Mouse (Mus musculus): ENCODE data around the gene Zbtb20. TPM values are rescaled to one million over a fixed set of nuclear protein-coding genes. Genes with fewer than 3 reads are reported as not detected.

Zbtb20 gene
- polyA plus RNA-seq, 1 experiment from 2014 or later = 32.5 TPM

DNA sequence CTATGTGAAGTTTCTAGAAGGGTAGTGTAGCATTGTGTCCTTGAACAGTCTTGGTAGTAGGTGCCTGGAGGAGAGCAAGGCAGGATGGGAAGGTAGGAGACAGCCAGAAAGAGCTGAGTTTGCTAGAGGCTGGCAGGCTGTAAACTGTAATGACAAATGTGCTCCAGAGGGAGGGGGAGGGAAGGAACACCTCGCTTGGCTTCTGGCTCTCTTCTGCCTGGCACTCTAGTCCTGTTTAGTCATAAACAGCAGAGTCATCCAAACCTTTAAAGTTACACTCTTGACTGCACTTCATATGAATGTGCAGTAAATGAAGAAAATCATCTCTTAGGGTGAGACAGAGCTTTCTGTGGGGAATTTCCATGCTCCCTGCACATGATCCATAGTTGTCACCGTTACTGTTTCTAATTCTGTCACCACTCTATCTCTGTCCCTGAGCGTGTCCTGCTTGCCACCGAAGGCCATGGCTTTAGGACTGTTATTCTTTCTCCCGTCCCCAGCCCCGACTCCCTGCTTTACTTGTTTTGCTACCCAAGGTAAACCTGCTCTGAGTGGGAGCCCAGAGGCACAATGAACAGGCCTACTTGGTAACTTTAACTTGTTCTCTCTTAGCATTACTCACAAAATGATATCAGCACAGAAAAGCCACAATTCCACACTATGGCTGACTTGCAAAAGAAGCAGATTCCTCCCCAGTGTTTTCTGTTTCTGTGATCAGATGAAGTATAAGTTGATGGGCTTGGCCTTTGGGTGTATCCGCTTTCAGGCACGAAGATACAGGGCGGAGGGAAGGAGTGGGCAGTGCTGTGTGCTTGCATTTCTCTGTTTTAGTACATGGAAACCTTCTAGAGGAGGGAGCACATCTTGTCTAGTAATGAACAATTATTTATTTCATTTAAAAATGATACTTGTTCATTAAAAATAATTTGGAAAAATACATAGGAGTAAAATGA, 427.8 kb downstream of the Zbtb20 start:
- Histone ChIP-seq H3K36me3 (no peaks in the 10 kb centered on the region), H3K4me3 (0 out of 2 replicates have a peak overlapping the region, but pooled peaks have one; percentile 8), H3K27ac (peak overlapping the region; percentile 86), H3K4me1 (peaks cover 17% of the 10 kb centered on the region), H3K27me3 (ENCODE audit: insufficient read depth, poor library complexity, severe bottlenecking) (no peaks in the 10 kb centered on the region), H3K9me3 (no peaks in the 10 kb centered on the region)
- DNase-seq (ENCODE audit: low spot score) = peak; percentile 75
- 28% methylated on average over 9 of the region's 9 CpGs for whole genome bisulfite sequencing

DNA sequence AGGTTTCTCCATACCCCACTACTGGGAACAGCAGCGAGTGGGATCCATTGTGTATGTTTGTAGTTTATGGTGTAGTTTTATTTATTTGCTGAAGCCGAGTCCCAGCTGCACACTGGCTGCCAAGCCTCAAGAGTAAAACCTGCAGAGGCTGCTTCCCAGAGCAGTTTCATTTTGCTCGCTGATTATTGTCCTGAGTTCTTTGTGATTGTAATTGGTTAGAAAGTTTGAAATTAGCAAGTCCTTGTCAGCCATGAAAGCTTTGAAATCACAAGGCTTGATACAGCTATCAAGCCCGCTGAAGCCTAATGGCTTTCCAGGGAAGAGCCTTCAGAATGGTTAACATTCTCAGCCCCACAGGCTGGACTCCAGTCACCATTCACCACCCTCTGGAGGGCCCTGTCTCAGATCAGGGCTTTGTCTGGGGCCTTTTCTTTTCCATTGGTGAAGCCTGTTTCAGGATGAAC, 434.3 kb downstream of the Zbtb20 start:
- H3K4me3 ChIP-seq = no peak overlapping the region
- no peaks in the 10 kb centered on the region for H3K27me3 ChIP-seq (ENCODE audit: insufficient read depth, poor library complexity, severe bottlenecking)
- peak overlapping the region; percentile 57; the same call in 1 of the 2 replicates for H3K27ac ChIP-seq
- H3K4me1 ChIP-seq = 0 out of 2 replicates have a peak, but pooled peaks cover 5% of the 10 kb centered on the region
- H3K9me3 ChIP-seq = no peaks in the 10 kb centered on the region
- no peaks in the 10 kb centered on the region for H3K36me3 ChIP-seq
- WGBS = 54% methylated on average over 4 of the region's 4 CpGs
- DNase-seq (ENCODE audit: low spot score) = no peak

DNA sequence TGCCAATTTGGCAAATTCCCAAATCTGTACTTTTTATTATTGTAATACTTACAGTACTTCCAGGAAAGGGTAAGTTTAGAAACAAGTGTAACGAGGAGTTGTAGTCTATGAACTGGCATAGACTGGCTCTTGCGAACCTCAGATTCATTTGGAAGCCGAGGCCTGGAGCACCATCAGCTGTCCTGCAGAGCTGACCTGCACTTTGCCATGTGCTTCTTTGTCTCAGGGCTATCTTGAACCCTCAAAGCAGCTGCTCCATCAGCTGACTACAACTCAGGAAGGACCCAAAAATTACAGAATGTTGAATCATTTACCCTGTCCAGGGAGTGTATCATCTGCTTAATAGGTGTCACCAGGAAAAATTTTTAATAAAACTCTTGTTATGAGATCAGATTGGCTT, 448.3 kb downstream of the Zbtb20 start:
- H3K4me3 ChIP-seq = no peak overlapping the region
- no peaks in the 10 kb centered on the region for H3K27me3 ChIP-seq (ENCODE audit: insufficient read depth, poor library complexity, severe bottlenecking)
- no peak overlapping the region for H3K27ac ChIP-seq
- WGBS = 81% methylated on average over 3 of the region's 3 CpGs
- H3K36me3 ChIP-seq = no peaks in the 10 kb centered on the region
- no peaks in the 10 kb centered on the region for H3K9me3 ChIP-seq
- H3K4me1 ChIP-seq = no peaks in the 10 kb centered on the region
- DNase-seq (ENCODE audit: low spot score) = no peak

DNA sequence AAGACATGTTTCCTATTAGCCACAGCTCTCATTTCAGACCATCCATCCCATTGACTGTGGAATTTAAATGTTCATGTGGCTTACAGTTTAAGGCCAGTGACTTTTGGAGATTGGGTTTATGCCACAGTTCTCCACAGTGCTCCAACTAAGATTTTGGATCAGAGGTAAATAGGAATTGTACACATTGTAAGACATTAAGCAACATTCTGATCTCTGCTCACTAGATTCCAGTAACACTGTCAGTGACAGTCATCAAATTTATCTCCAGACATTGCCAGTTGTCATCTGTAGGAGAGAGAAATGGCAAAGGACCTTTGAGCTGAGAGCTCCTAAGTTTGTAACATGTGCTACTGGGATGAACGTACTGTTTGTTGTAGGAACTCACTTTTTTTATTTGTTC, 452.5 kb downstream of the Zbtb20 start:
- DNase-seq (ENCODE audit: low spot score) = no peak
- peaks cover 8% of the 10 kb centered on the region for H3K4me1 ChIP-seq
- no peak overlapping the region for H3K27ac ChIP-seq
- WGBS = 76% methylated on average over 1 of the region's 1 CpGs
- no peak overlapping the region for H3K4me3 ChIP-seq
- no peaks in the 10 kb centered on the region for H3K36me3 ChIP-seq
- H3K9me3 ChIP-seq = no peaks in the 10 kb centered on the region
- no peaks in the 10 kb centered on the region for H3K27me3 ChIP-seq (ENCODE audit: insufficient read depth, poor library complexity, severe bottlenecking)

DNA sequence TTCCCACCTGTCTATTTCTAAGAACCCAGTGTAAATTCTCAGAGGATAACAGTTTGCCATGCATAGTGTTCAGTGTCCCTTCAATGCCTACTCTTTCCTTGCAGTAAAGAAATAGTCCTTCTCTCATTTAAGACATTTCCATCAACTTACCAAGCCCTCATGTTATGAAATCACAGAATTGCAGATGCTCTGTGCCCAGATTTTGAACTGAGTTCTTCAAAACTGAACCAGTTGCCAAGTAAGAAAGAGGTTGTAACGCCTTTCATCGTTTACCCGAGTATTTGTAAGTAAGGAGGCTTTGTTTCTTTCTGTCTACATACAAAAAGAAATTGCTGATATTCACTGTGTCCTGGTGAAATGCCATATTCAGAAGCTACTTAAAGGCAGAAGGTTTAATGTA, 454.5 kb downstream of the Zbtb20 start:
- no peaks in the 10 kb centered on the region for H3K36me3 ChIP-seq
- H3K27ac ChIP-seq = no peak overlapping the region
- DNase-seq (ENCODE audit: low spot score) = no peak
- 93% methylated on average over 3 of the region's 3 CpGs for WGBS
- no peak overlapping the region for H3K4me3 ChIP-seq
- H3K4me1 ChIP-seq = peaks cover 14% of the 10 kb centered on the region
- H3K27me3 ChIP-seq (ENCODE audit: insufficient read depth, poor library complexity, severe bottlenecking) = no peaks in the 10 kb centered on the region
- no peaks in the 10 kb centered on the region for H3K9me3 ChIP-seq

DNA sequence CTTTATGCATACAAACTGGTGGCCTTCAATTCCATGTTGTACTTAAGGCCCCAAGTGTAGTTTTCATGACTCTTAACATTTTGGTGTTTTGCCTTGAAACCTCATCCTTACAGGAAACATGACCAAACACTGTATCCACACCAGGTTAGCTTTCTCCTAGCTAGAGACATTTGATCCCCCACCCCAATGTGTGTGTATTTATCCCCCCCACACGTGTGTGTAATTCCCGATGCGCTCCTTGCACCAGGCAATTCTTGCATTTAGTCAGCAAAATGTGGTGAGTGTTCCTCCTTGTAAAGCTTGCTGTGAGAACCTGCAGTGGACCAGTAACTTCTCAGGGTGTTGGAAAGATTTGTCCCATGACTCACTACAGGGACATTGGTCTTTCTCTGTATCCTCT, 455.8 kb downstream of the Zbtb20 start:
- H3K9me3 ChIP-seq = no peaks in the 10 kb centered on the region
- peaks cover 17% of the 10 kb centered on the region for H3K4me1 ChIP-seq
- DNase-seq (ENCODE audit: low spot score) = no peak
- no peaks in the 10 kb centered on the region for H3K36me3 ChIP-seq
- no peaks in the 10 kb centered on the region for H3K27me3 ChIP-seq (ENCODE audit: insufficient read depth, poor library complexity, severe bottlenecking)
- 88% methylated on average over 3 of the region's 3 CpGs for WGBS
- H3K27ac ChIP-seq = no peak overlapping the region
- H3K4me3 ChIP-seq = no peak overlapping the region

DNA sequence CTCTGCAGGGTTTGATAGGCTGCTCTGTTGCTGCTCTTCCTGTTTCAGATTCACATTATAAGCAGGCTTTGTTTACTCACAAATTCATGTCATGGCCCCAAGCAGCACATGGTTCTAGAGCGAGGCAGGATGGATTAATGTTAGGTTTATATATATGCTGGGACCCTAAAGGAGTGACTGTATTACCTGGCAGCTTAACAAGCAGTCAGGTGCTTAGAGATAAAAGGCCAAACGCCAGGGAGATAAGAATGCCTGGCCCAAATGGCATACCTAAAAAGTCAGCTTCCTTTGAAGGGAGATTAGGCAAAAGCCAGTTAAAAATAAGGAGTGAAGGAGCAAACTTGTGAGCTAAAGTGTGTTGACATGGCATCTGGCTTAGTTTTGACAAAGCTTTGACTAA, 457.1 kb downstream of the Zbtb20 start:
- Histone ChIP-seq H3K36me3 (no peaks in the 10 kb centered on the region), H3K9me3 (no peaks in the 10 kb centered on the region), H3K4me1 (peaks cover 17% of the 10 kb centered on the region), H3K27me3 (ENCODE audit: insufficient read depth, poor library complexity, severe bottlenecking) (no peaks in the 10 kb centered on the region), H3K4me3 (no peak overlapping the region), H3K27ac (0 out of 2 replicates have a peak overlapping the region, but pooled peaks have one; percentile 6)
- 27% methylated on average over 2 of the region's 2 CpGs for WGBS
- no peak for DNase-seq (ENCODE audit: low spot score)

DNA sequence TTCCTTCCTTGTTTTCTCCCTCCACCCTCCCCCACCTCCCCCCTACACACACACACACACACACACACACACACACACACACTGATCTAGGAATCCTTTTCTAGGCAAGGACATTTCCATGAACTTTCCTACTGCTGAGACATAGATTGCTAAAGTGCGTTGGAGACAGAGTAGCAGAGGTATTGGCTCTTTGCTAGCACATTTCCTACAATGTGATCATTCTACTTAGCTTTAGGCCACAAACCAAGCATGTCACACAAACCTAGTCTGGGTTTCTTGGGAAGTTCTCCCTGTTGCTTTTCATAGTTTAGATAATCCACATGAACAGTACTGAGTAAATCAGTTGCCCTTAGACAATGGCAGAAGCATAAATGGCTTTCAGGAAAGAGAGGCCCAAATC, 457.6 kb downstream of the Zbtb20 start:
- no peaks in the 10 kb centered on the region for H3K27me3 ChIP-seq (ENCODE audit: insufficient read depth, poor library complexity, severe bottlenecking)
- no peak overlapping the region for H3K4me3 ChIP-seq
- 0 out of 2 replicates have a peak overlapping the region, but pooled peaks have one; percentile 44 for H3K27ac ChIP-seq
- 57% methylated on average over 1 of the region's 1 CpGs for whole genome bisulfite sequencing
- H3K36me3 ChIP-seq = no peaks in the 10 kb centered on the region
- no peak for DNase-seq (ENCODE audit: low spot score)
- peaks cover 17% of the 10 kb centered on the region for H3K4me1 ChIP-seq
- no peaks in the 10 kb centered on the region for H3K9me3 ChIP-seq

DNA sequence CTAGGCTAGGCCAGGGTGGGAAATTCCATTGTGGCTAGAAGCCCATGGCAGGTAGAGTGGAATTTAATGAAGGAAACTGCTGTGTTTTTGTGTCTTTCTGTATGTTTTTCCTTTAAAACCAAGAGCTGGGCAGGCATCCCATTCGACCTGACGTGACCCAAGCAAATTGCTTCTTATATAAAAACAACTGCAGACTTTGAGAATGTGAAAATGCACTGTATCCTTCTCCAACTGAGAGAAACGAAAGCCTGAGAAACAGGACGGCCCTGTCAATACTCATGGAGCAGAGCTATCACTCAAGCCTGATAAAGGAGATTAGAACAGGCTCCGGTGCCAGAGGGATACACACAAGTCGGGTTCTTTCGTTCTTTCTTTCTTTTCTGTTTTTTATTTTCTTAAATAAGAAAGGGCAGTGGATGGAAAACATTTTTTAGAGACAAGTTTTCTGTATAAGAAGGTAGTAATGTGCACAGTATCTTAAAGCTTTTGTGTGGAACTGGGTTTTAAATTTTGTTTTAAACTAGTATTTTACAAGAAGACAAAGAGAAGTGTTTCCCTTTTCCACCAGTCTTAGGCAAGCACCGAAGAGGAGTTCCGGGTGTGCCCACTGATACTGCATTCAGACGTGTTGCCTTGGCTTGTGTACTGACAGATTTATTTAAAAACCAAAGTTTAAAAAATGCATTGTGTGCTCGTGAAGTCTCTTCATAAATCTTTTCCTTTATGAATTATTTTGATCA, 458.9 kb downstream of the Zbtb20 start:
- no peaks in the 10 kb centered on the region for H3K36me3 ChIP-seq
- 21% methylated on average over 11 of the region's 11 CpGs for WGBS
- peak overlapping the region; percentile 59; the same call in 1 of the 2 replicates for H3K27ac ChIP-seq
- peak overlapping the region; percentile 24; the same call in 1 of the 2 replicates for H3K4me3 ChIP-seq
- no peaks in the 10 kb centered on the region for H3K9me3 ChIP-seq
- H3K27me3 ChIP-seq (ENCODE audit: insufficient read depth, poor library complexity, severe bottlenecking) = no peaks in the 10 kb centered on the region
- H3K4me1 ChIP-seq = peaks cover 17% of the 10 kb centered on the region
- no peak for DNase-seq (ENCODE audit: low spot score)

DNA sequence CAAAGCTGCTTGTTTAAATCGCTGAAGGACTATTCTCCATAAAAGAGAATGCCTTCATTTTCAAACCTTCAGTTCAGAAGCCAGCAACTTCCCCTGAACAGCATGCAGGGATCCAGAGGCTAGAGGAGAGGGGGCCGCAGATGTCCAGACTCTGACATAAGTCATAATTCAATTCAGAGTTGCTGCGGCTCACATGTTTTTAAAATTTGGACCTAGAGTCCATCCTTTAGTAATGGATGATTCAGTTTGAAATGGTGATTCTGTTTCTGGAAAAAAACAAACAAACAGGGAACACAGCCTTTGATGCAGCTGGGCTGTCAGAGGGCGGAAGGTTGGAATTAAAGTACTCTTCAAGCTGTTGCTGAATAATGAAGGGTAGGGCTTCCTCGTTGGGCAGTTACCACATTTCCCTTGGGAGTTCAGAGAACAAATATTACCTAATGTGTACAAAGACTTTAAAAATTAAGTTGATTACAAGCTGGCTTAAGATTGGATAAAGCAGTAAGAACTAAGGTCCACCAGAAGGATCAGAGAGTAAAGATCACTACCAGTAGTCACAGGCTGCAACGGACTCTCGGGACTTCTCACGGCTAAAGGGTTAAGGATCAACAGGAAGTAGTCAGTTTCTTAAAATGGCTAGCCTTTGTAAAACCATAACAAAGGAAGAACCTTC, 459.6 kb downstream of the Zbtb20 start:
- Histone ChIP-seq H3K9me3 (no peaks in the 10 kb centered on the region), H3K36me3 (no peaks in the 10 kb centered on the region), H3K4me1 (peaks cover 17% of the 10 kb centered on the region), H3K4me3 (no peak overlapping the region), H3K27me3 (ENCODE audit: insufficient read depth, poor library complexity, severe bottlenecking) (no peaks in the 10 kb centered on the region), H3K27ac (peak overlapping the region; percentile 59; the same call in 1 of the 2 replicates)
- WGBS = 68% methylated on average over 8 of the region's 8 CpGs
- no peak for DNase-seq (ENCODE audit: low spot score)

DNA sequence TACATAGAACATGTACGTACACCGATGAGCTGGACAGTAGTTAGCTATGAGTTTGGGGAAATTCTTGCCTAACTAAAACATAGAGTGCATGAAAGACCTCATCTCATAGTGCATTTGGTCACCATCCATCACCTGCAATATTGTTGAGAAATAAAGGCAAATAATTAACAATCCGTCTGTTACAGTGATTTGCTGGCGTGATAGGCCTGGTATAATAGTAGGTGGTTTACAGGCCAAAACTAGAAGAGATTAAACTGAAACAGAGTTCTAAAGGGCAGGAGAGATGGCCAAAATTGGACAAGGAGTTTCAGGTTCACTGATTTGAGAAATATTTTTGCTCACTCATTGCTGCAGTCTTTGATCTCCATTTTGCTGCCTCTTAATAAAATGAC, 460.1 kb downstream of the Zbtb20 start:
- no peak overlapping the region; the same call in 1 of the 2 replicates for H3K27ac ChIP-seq
- peaks cover 17% of the 10 kb centered on the region for H3K4me1 ChIP-seq
- WGBS = 85% methylated on average over 4 of the region's 4 CpGs
- H3K36me3 ChIP-seq = no peaks in the 10 kb centered on the region
- no peaks in the 10 kb centered on the region for H3K9me3 ChIP-seq
- H3K27me3 ChIP-seq (ENCODE audit: insufficient read depth, poor library complexity, severe bottlenecking) = no peaks in the 10 kb centered on the region
- H3K4me3 ChIP-seq = no peak overlapping the region
- DNase-seq (ENCODE audit: low spot score) = no peak

DNA sequence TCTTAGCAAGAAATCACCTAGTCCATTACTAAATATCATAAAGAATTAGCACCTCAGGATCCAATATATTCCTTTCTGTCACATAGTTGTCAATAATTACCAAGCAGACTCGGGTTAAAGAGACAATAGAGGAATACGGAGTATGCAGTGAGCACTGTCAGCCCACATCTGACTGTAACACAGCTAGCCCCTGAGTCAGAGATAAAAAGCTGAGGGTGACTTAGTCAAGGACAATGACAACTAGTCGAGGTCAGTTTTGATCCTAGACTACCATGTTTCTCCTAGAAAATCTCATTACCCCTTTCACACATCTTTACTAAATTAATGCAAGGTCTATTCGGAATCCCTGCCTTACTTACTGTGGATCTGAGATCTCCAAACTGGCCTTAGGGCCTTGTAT, 465.0 kb downstream of the Zbtb20 start:
- WGBS = 73% methylated on average over 4 of the region's 4 CpGs
- no peak overlapping the region for H3K27ac ChIP-seq
- no peaks in the 10 kb centered on the region for H3K4me1 ChIP-seq
- DNase-seq (ENCODE audit: low spot score) = no peak
- H3K27me3 ChIP-seq (ENCODE audit: insufficient read depth, poor library complexity, severe bottlenecking) = no peaks in the 10 kb centered on the region
- no peaks in the 10 kb centered on the region for H3K9me3 ChIP-seq
- no peak overlapping the region for H3K4me3 ChIP-seq
- no peaks in the 10 kb centered on the region for H3K36me3 ChIP-seq
